Mouse (Mus musculus) heart, embryonic 13.5 days (tissue): ENCODE measurements at regions not wholly inside any gene's neighbourhood (a gene's known extent, or its start where the extent isn't known, plus 50 kb on each side); places are given as distances from the start of the nearest gene placed in this dataset.

Experiments used
- ATAC-seq: fragments of 200-750 bp; cut with Nextera tagmentation; 2 replicates; pipeline ENCODE4 v1.8.0; 2017; ENCODE audit warnings: moderate TSS enrichment; ENCODE audit not compliant: insufficient number of reproducible peaks, low FRiP score, low TSS enrichment; ENCODE audit errors: extremely low read depth
- H3K27ac ChIP-seq: fragments of 300-500 bp; sonication (generic); replicated peaks from 2 replicates; pipeline ENCODE4 v1.5.1; 2015; ENCODE audit warnings: moderate library complexity, mild to moderate bottlenecking, inconsistent platforms
- H3K27me3 ChIP-seq: fragments of 300-500 bp; sonication (generic); replicated peaks from 2 replicates; pipeline ENCODE4 v1.6.1; 2015; ENCODE audit warnings: mild to moderate bottlenecking, inconsistent platforms
- H3K36me3 ChIP-seq: fragments of 300-500 bp; sonication (generic); 2 replicates; pipeline ENCODE4 v1.6.1; 2015; ENCODE audit warnings: mild to moderate bottlenecking, inconsistent platforms
- H3K4me1 ChIP-seq: fragments of 300-500 bp; sonication (generic); 2 replicates; pipeline ENCODE4 v1.6.1; 2015; ENCODE audit warnings: inconsistent platforms
- H3K4me2 ChIP-seq: fragments of 300-500 bp; sonication (generic); 2 replicates; pipeline ENCODE4 v1.6.1; 2015; ENCODE audit warnings: inconsistent platforms, mild to moderate bottlenecking, moderate library complexity
- H3K4me3 ChIP-seq: fragments of 300-500 bp; sonication (generic); 2 replicates; pipeline ENCODE4 v1.5.1; 2015; ENCODE audit warnings: moderate library complexity, mild to moderate bottlenecking, inconsistent platforms
- H3K9ac ChIP-seq: fragments of 300-500 bp; sonication (generic); 2 replicates; pipeline ENCODE4 v1.6.1; 2015; ENCODE audit warnings: inconsistent platforms, mild to moderate bottlenecking, moderate library complexity
- H3K9me3 ChIP-seq: fragments of 300-500 bp; sonication (generic); 2 replicates; pipeline ENCODE4 v1.6.1; 2016; ENCODE audit warnings: inconsistent platforms
- WGBS: fragments of 180-500 bp; shearing (Covaris S2); methylation state at CpG from one replicate; pipeline ENCODE4 v1.1.7; 2015; ENCODE audit warnings: mixed read lengths; 5-methylcytosine and 5-hydroxymethylcytosine counted together

- Histone ChIP-seq H3K9ac (peak overlapping the region; percentile 79), H3K36me3 (no peaks in the 10 kb centered on the region), H3K27ac (peak overlapping the region; percentile 80), H3K27me3 (no peaks in the 10 kb centered on the region), H3K4me3 (peak overlapping the region; percentile 54), H3K4me2 (peak overlapping the region; percentile 77), H3K9me3 (0 out of 2 replicates have a peak, but pooled peaks cover 6% of the 10 kb centered on the region), H3K4me1 (peaks cover 55% of the 10 kb centered on the region)
- WGBS, result 13% methylated on average over 22 of the region's 22 CpGs
- ATAC-seq, result no peak; the same call in 1 of the 2 replicates
These were observed 70.5 kb upstream of the Zfp217 start for GRCm38 (mm10) chr2:170218230-170219044.

- WGBS, result 92% methylated on average over 7 of the region's 7 CpGs
- Histone ChIP-seq H3K36me3 (no peaks in the 10 kb centered on the region), H3K4me2 (no peak overlapping the region), H3K4me3 (no peak overlapping the region), H3K27me3 (no peaks in the 10 kb centered on the region), H3K4me1 (peaks cover 36% of the 10 kb centered on the region), H3K9me3 (0 out of 2 replicates have a peak, but pooled peaks cover 6% of the 10 kb centered on the region), H3K9ac (no peak overlapping the region), H3K27ac (no peak overlapping the region)
- no peak for ATAC-seq
These were observed 68.4 kb upstream of the Zfp217 start for GRCm38 (mm10) chr2:170216311-170216710.

GRCm38 (mm10) chr2:170209121-170209520 is 61.2 kb upstream of the Zfp217 start:
- Histone ChIP-seq H3K27me3 (no peaks in the 10 kb centered on the region), H3K4me2 (peak overlapping the region; percentile 34; the same call in 1 of the 2 replicates), H3K4me3 (no peak overlapping the region), H3K4me1 (peaks cover 50% of the 10 kb centered on the region), H3K9ac (peak overlapping the region; percentile 25; the same call in 1 of the 2 replicates), H3K27ac (peak overlapping the region; percentile 72), H3K9me3 (no peaks in the 10 kb centered on the region), H3K36me3 (no peaks in the 10 kb centered on the region)
- WGBS, result 21% methylated on average over 12 of the region's 12 CpGs
- peak; percentile 62 for ATAC-seq

- H3K27me3 ChIP-seq, result no peaks in the 10 kb centered on the region
- WGBS, result 78% methylated on average over 7 of the region's 7 CpGs
- ATAC-seq, result no peak
- H3K9me3 ChIP-seq, result no peaks in the 10 kb centered on the region
- H3K9ac ChIP-seq, result no peak overlapping the region
- no peak overlapping the region for H3K27ac ChIP-seq
- H3K4me3 ChIP-seq, result no peak overlapping the region
- H3K4me2 ChIP-seq, result no peak overlapping the region
- peaks cover 50% of the 10 kb centered on the region for H3K4me1 ChIP-seq
- H3K36me3 ChIP-seq, result no peaks in the 10 kb centered on the region
These were observed 60.0 kb upstream of the Zfp217 start for GRCm38 (mm10) chr2:170207878-170208277.

GRCm38 (mm10) chr2:170207395-170207794 is 59.5 kb upstream of the Zfp217 start:
- 85% methylated on average over 6 of the region's 6 CpGs for WGBS
- Histone ChIP-seq H3K4me1 (peaks cover 50% of the 10 kb centered on the region), H3K9ac (no peak overlapping the region), H3K36me3 (no peaks in the 10 kb centered on the region), H3K4me3 (no peak overlapping the region), H3K27me3 (no peaks in the 10 kb centered on the region), H3K27ac (no peak overlapping the region), H3K4me2 (no peak overlapping the region), H3K9me3 (no peaks in the 10 kb centered on the region)
- no peak for ATAC-seq

- peak overlapping the region; percentile 86 for H3K4me2 ChIP-seq
- no peaks in the 10 kb centered on the region for H3K36me3 ChIP-seq
- H3K4me3 ChIP-seq, result no peak overlapping the region
- H3K27me3 ChIP-seq, result no peaks in the 10 kb centered on the region
- H3K27ac ChIP-seq, result no peak overlapping the region
- H3K9ac ChIP-seq, result no peak overlapping the region
- H3K9me3 ChIP-seq, result no peaks in the 10 kb centered on the region
- no peak for ATAC-seq
- 50% methylated on average over 14 of the region's 14 CpGs for WGBS
- peaks cover 50% of the 10 kb centered on the region for H3K4me1 ChIP-seq
These were observed 59.0 kb upstream of the Zfp217 start for GRCm38 (mm10) chr2:170206870-170207269.

- H3K9me3 ChIP-seq, result no peaks in the 10 kb centered on the region
- peaks cover 50% of the 10 kb centered on the region for H3K4me1 ChIP-seq
- 0 out of 2 replicates have a peak overlapping the region, but pooled peaks have one; percentile 91 for H3K27ac ChIP-seq
- ATAC-seq, result no peak
- no peaks in the 10 kb centered on the region for H3K36me3 ChIP-seq
- H3K4me3 ChIP-seq, result peak overlapping the region; percentile 56; the same call in 1 of the 2 replicates
- H3K27me3 ChIP-seq, result no peaks in the 10 kb centered on the region
- WGBS, result 8% methylated on average over 6 of the region's 6 CpGs
- H3K4me2 ChIP-seq, result peak overlapping the region; percentile 86
- H3K9ac ChIP-seq, result no peak overlapping the region
These were observed 58.5 kb upstream of the Zfp217 start for GRCm38 (mm10) chr2:170206442-170206754.

- H3K4me2 ChIP-seq, result peak overlapping the region; percentile 86
- peak overlapping the region; percentile 56 for H3K4me3 ChIP-seq
- under 1% methylated on average over 17 of the region's 17 CpGs for WGBS
- H3K9me3 ChIP-seq, result no peaks in the 10 kb centered on the region
- H3K36me3 ChIP-seq, result no peaks in the 10 kb centered on the region
- peak overlapping the region; percentile 83 for H3K9ac ChIP-seq
- H3K4me1 ChIP-seq, result peaks cover 45% of the 10 kb centered on the region
- peak overlapping the region; percentile 91 for H3K27ac ChIP-seq
- ATAC-seq, result no peak
- H3K27me3 ChIP-seq, result no peaks in the 10 kb centered on the region
These were observed 57.9 kb upstream of the Zfp217 start for GRCm38 (mm10) chr2:170205591-170206441.

GRCm38 (mm10) chr2:170204768-170205514 is 57.0 kb upstream of the Zfp217 start:
- H3K27me3 ChIP-seq, result no peaks in the 10 kb centered on the region
- 19% methylated on average over 10 of the region's 10 CpGs for WGBS
- no peak for ATAC-seq
- peak overlapping the region; percentile 83 for H3K9ac ChIP-seq
- no peaks in the 10 kb centered on the region for H3K36me3 ChIP-seq
- peak overlapping the region; percentile 91 for H3K27ac ChIP-seq
- peak overlapping the region; percentile 56 for H3K4me3 ChIP-seq
- peaks cover 36% of the 10 kb centered on the region for H3K4me1 ChIP-seq
- no peaks in the 10 kb centered on the region for H3K9me3 ChIP-seq
- peak overlapping the region; percentile 86 for H3K4me2 ChIP-seq

- H3K4me1 ChIP-seq, result peaks cover 21% of the 10 kb centered on the region
- no peak overlapping the region for H3K4me3 ChIP-seq
- no peak overlapping the region for H3K9ac ChIP-seq
- WGBS, result 89% methylated on average over 5 of the region's 5 CpGs
- H3K9me3 ChIP-seq, result no peaks in the 10 kb centered on the region
- H3K36me3 ChIP-seq, result no peaks in the 10 kb centered on the region
- no peaks in the 10 kb centered on the region for H3K27me3 ChIP-seq
- ATAC-seq, result no peak
- H3K4me2 ChIP-seq, result no peak overlapping the region
- no peak overlapping the region for H3K27ac ChIP-seq
These were observed 55.6 kb upstream of the Zfp217 start for GRCm38 (mm10) chr2:170203496-170203895.
